In genomic region chr14:25701986-25702385, GRCm38 (mm10) we compare ENCODE assay signal across 9 mouse cellular contexts. TPM values are rescaled to one million over a fixed set of nuclear protein-coding genes. Genes with fewer than 3 reads are reported as not detected.
DNase-seq lines count a peak whose midpoint lies in the region; ATAC-seq and TF ChIP-seq lines count a peak whose summit lies in the region.
"Had no signal": no experiment of that assay in that cellular context is flagged by ENCODE, and none has a peak within 500 bp of the region (broad histone marks: within the 10 kb centered on the region; RNA-seq: fewer than 3 reads in every experiment).

No protein-coding gene starts in this region.

- no peaks in the 10 kb centered on the region for H3K4me1 ChIP-seq in heart, postnatal 0 days (ENCODE audit: control insufficient read depth, insufficient read depth)
- no peaks in the 10 kb centered on the region for H3K4me1 ChIP-seq in heart, embryonic 12.5 days (replicated peaks)
- H3K4me1 ChIP-seq: limb, embryonic 15.5 days had no signal

- H3K9me3 ChIP-seq in heart, postnatal 0 days (replicated peaks; ENCODE audit: control insufficient read depth, low read length): no peaks in the 10 kb centered on the region
- no peaks in the 10 kb centered on the region for H3K9me3 ChIP-seq in heart, embryonic 12.5 days (replicated peaks)
- H3K9me3 ChIP-seq: limb, embryonic 15.5 days had no signal

- H3K4me3 ChIP-seq in heart, postnatal 0 days (ENCODE audit: low read depth, low read length): no peak overlapping the region
- H3K4me3 ChIP-seq in heart, embryonic 12.5 days: no peak overlapping the region
- H3K4me3 ChIP-seq: limb, embryonic 15.5 days had no signal

- DNase-seq in heart, postnatal 0 days (ENCODE audit: low spot score): peak; percentile 83
- DNase-seq in thymus, postnatal 0 days (ENCODE audit: low spot score): peak; percentile 65
- DNase-seq in thymus, postnatal 36 days: no peak
- DNase-seq in retina, embryonic 14.5 days (ENCODE audit: low spot score): peak; percentile 80
- no peak for DNase-seq in spleen, adult 18-20 months
- DNase-seq in cerebellum, adult 11-12 months: no peak

- peak; percentile 49; the same call in 1 of the 2 replicates for ATAC-seq in heart, postnatal 0 days (ENCODE audit: insufficient read depth, low read depth)
- ATAC-seq in heart, embryonic 12.5 days (ENCODE audit: insufficient number of reproducible peaks, low FRiP score): no peak
- peak; percentile 63 to 67 for ATAC-seq in hematopoietic stem cell, adult 5-6 weeks (replicated peaks in 1 of 2; ENCODE audit: insufficient read depth in 1 of 2, low FRiP score in 2 of 2, low TSS enrichment in 1 of 2, low read depth in 1 of 2, poor library complexity in 2 of 2, severe bottlenecking in 2 of 2)

- H3K4me2 ChIP-seq in heart, postnatal 0 days (ENCODE audit: low read depth, low read length): no peak overlapping the region
- no peak overlapping the region for H3K4me2 ChIP-seq in heart, embryonic 12.5 days
- H3K4me2 ChIP-seq: limb, embryonic 15.5 days had no signal

- peaks cover 42% of the 10 kb centered on the region for H3K36me3 ChIP-seq in heart, postnatal 0 days (replicated peaks; ENCODE audit: control insufficient read depth, insufficient read depth, low read length)
- H3K36me3 ChIP-seq in heart, embryonic 12.5 days: peaks cover 32% of the 10 kb centered on the region

- H3K9ac ChIP-seq in heart, postnatal 0 days (replicated peaks; ENCODE audit: low read depth, low read length): no peak overlapping the region
- H3K9ac ChIP-seq in heart, embryonic 12.5 days: no peak overlapping the region
- H3K9ac ChIP-seq: limb, embryonic 15.5 days had no signal

- no peak overlapping the region for H3K27ac ChIP-seq in heart, postnatal 0 days (ENCODE audit: low read depth)
- no peak overlapping the region for H3K27ac ChIP-seq in heart, embryonic 12.5 days (ENCODE audit: poor library complexity, severe bottlenecking)
- H3K27ac ChIP-seq: limb, embryonic 15.5 days had no signal

- no peaks in the 10 kb centered on the region for H3K27me3 ChIP-seq in heart, postnatal 0 days (ENCODE audit: control insufficient read depth, insufficient read depth, low read length)
- no peaks in the 10 kb centered on the region for H3K27me3 ChIP-seq in heart, embryonic 12.5 days (replicated peaks)
- H3K27me3 ChIP-seq: limb, embryonic 15.5 days had no signal

- no peak for TF ChIP-seq EP300 in heart, postnatal 0 days (IDR thresholded peaks at IDR 0.05; ENCODE audit: low read depth)

- peak; percentile 81 for TF ChIP-seq CTCF in heart, postnatal 0 days (IDR thresholded peaks at IDR 0.05; ENCODE audit: low read depth)

RNA-seq across cellular contexts. Expression of gene Ppif, which starts 8.0 kb away (rescaled TPM):
- 205 and 222 TPM in 2 replicates for total RNA-seq in heart, postnatal 0 days (2014; rRNA removed; ENCODE audit: low replicate concordance)
- 140 and 151 TPM in 2 replicates for polyA plus RNA-seq in heart, postnatal 0 days (2015; fragmentation: Nextera tagmentation; extraction: Ambion mirVana)
- polyA plus RNA-seq in heart, embryonic 12.5 days (2016; fragmentation: Nextera tagmentation; extraction: Ambion mirVana): 101 and 104 TPM in 2 replicates
- polyA plus RNA-seq in thymus, postnatal 0 days (2015; fragmentation: Nextera tagmentation; extraction: Ambion mirVana): 30.4 and 37.2 TPM in 2 replicates
- total RNA-seq in hematopoietic stem cell, adult 5-6 weeks (2017): 29.5 and 40.3 TPM in 2 replicates

Comparison
In these comparisons a context has a peak if more than half of its experiments do, and no peak if none do; other contexts are left out.
1. DNase-seq: peak in heart, postnatal 0 days (single experiment), thymus, postnatal 0 days (single experiment) and retina, embryonic 14.5 days (single experiment); none in thymus, postnatal 36 days (0 of 2), spleen, adult 18-20 months (0 of 2) and cerebellum, adult 11-12 months (single experiment).